Mouse (Mus musculus) erythroid progenitor cell, adult 5-6 weeks (primary cell): ENCODE results near the gene 2410004P03Rik. TPM values are rescaled to one million over a fixed set of nuclear protein-coding genes. Genes with fewer than 3 reads are reported as not detected.

Experiments used
- ATAC-seq: replicated peaks from 2 replicates; pipeline ENCODE4 v1.8.0; 2016; ENCODE audit warnings: moderate number of reproducible peaks, mild to moderate bottlenecking, moderate TSS enrichment, inconsistent platforms; ENCODE audit not compliant: poor library complexity, low FRiP score, severe bottlenecking
- total RNA-seq, 2 experiments: library from RNA; stranded (forward) in 1 of 2; stranded (reverse) in 1 of 2; fragments of 150-400 nt in 1 of 2; fragments of 186-747, 209-891 nt in 1 of 2; gene quantifications; 2 replicates each; pipeline versions ENCODE4 v1.2.3 to v1.2.4; 2015 to 2017; ENCODE audit warnings: low replicate concordance in 2 of 2

Gene 2410004P03Rik
- total RNA-seq (2015; ENCODE audit: low replicate concordance): not detected in 2 replicates
- not detected in 2 replicates for total RNA-seq (2017; ENCODE audit: low replicate concordance)

- peak; percentile 87 for ATAC-seq
Observed at GRCm38 (mm10) chr12:17011100-17011870, at the start of gene 2410004P03Rik. Gene 2410004P03Rik (minus strand): TSS chr12:17011727.

- ATAC-seq: no peak
Observed at GRCm38 (mm10) chr12:17061183-17061722, 49.7 kb upstream of the 2410004P03Rik start.

- ATAC-seq: no peak
Observed at GRCm38 (mm10) chr12:17058490-17058889, 47.0 kb upstream of the 2410004P03Rik start.

- ATAC-seq: no peak
Observed at GRCm38 (mm10) chr12:17057110-17057509, 45.6 kb upstream of the 2410004P03Rik start.

- ATAC-seq: no peak
Observed at GRCm38 (mm10) chr12:17055766-17056165, 44.2 kb upstream of the 2410004P03Rik start.

GRCm38 (mm10) chr12:17054691-17055090, 43.2 kb upstream of the 2410004P03Rik start:
- ATAC-seq: no peak

GRCm38 (mm10) chr12:17052673-17053072, 41.1 kb upstream of the 2410004P03Rik start:
- no peak for ATAC-seq

- ATAC-seq: no peak
Observed at GRCm38 (mm10) chr12:17051057-17051456, 39.5 kb upstream of the 2410004P03Rik start.

GRCm38 (mm10) chr12:17049796-17050195, 38.3 kb upstream of the 2410004P03Rik start:
- ATAC-seq: no peak

- ATAC-seq: no peak
Observed at GRCm38 (mm10) chr12:17048979-17049612, 37.6 kb upstream of the 2410004P03Rik start.

- no peak for ATAC-seq
Observed at GRCm38 (mm10) chr12:17043311-17043710, 31.8 kb upstream of the 2410004P03Rik start.

GRCm38 (mm10) chr12:17040567-17040966, 29.0 kb upstream of the 2410004P03Rik start:
- ATAC-seq: no peak

GRCm38 (mm10) chr12:17039415-17039814, 27.9 kb upstream of the 2410004P03Rik start:
- no peak for ATAC-seq

GRCm38 (mm10) chr12:17038246-17038645, 26.7 kb upstream of the 2410004P03Rik start:
- ATAC-seq: no peak

GRCm38 (mm10) chr12:17037053-17037610, 25.6 kb upstream of the 2410004P03Rik start:
- ATAC-seq: no peak

GRCm38 (mm10) chr12:17036532-17036931, 25.0 kb upstream of the 2410004P03Rik start:
- no peak for ATAC-seq

GRCm38 (mm10) chr12:17035128-17035527, 23.6 kb upstream of the 2410004P03Rik start:
- ATAC-seq: no peak

- ATAC-seq: no peak
Observed at GRCm38 (mm10) chr12:17034671-17035070, 23.1 kb upstream of the 2410004P03Rik start.

GRCm38 (mm10) chr12:17033464-17033841, 21.9 kb upstream of the 2410004P03Rik start:
- ATAC-seq: no peak

- ATAC-seq: no peak
Observed at GRCm38 (mm10) chr12:17032694-17033463, 21.4 kb upstream of the 2410004P03Rik start.
